Mouse (Mus musculus): ENCODE results near the gene Ofcc1.

The Ofcc1 gene

DNA sequence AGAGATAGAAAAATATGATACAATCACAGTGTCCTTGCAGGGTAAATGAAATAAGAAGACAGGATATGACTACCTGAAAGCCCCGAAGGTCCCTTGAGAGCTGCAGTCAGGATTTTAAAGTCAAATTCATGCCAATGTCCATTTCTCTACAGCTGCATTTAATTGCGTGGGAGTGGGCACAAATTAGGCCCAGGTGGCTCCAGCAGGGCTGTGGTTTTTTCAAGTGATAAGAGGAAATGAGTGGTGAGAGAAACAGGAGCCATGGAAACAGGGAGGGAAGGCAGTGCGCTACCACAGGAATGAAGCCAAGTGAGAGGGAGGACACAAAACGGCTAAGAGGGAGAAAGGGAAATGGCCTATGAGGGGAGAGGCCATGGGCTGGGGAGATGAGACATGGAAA lies 363.3 kb downstream of the Ofcc1 start:
- no peak for DNase-seq (ENCODE audit: low spot score)

DNA sequence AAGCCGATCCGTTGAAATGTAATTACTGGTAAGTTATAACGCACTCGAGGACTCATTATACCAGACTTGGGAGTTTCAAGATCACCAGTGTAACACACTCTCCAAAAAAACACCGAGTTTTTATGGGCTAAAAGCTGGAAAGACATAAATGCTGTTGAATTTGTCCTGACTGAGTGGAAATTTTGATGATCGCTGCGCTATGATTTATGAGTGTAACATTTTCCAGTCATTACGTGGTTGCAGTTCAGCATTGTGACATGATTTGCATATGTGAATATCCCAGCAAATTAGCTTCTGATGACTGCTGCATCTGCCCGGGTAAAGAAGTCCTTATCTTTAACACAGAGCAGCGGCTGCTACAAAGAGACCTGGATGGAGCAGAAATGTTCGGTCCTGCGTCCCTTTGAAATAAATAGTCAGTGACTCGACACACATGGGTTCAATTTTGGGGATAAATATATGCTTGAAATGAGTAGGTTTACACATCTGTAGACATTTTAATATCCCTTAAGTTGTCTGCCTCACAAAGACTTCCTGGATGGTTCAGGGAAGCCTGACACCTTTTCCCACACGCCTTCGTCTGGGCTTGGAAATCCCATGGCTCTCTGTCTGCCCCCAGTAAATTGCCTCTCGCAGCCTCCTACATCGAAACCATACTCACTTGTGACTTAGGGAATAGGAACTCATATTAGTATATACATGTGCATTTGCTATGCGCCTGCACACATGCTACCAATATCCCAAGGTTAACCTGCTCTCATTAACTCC lies 381.8 kb downstream of the Ofcc1 start:
- DNase-seq (ENCODE audit: low spot score), result no peak

DNA sequence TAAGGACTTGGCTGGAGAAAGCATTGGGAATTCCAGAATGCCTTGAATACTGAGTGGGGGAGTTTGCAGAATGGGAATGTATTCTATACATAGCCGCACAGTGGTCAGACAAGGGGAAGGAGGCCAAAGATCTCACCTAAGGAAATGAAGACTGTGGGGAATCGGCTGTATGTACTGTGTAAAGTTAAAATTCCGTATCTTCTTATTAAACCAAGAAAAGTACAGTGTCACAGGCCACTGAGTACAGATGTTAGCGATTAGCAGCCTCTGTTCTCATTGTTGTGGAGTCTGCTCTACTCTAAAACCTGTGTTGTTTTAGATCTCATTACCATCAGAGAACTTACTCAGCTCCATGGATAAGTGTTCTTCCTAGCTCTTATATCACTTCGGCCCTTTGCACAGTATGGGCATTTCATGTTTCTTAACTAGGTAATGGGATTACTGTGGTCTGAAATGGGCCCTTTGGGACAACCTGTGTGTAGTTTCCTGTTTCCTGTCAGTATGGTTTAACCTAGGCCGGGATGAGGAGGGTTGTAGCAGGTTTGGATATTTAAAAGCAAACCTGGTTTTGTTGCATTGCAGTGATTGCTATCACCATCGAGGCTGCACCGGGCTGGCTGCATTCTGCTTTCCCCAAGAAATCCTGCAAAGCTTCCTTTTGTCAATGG lies 392.8 kb downstream of the Ofcc1 start:
- DNase-seq (ENCODE audit: low spot score), result no peak

DNA sequence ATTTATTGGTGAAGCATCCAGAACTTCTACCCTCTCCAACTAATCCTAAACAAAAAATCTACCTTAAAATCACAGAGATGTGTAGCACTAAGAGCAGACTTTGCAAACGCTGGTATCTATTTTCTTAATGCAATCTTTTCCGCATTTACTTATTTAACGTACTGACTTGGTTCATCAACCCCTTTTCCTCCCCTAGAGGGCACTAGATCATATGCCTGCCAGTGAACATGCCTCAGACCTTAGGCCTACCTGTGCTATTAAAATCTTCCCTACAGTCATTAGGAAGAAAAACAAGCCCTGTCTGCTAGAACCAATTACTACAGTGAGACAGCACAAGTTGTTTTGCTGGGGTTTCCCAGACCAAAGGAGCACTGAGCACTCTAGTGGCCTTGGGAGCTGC lies 404.0 kb downstream of the Ofcc1 start:
- no peak for DNase-seq (ENCODE audit: low spot score)

DNA sequence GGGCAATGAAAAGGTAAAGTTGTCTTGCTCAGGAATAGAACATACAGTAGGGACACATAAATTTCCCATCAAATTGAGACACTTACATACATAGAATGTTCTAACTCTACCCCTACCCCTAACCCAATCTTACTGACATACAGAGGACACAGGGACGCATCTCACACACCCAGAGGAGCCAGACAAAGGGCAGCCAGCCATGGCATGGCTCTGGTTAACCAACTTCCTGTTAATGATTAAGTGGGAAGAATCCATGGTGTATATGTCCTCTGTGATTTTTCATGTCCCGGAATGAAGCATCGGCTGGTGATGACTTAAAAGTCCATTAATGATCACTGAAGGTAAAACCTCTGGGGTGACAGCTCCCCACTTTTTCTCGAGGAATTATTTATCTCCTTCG lies 405.2 kb downstream of the Ofcc1 start:
- DNase-seq (ENCODE audit: low spot score), result no peak
